Mouse (Mus musculus) cortical plate, adult 2 months (tissue): ENCODE measurements around the gene Tomm40l.
"Not testable (repeated sequence)": the region's sequence is repeated elsewhere in the genome, so short reads cannot be mapped to it uniquely, and the experiment has no call there.

Experiments
- CTCF ChIP-seq: fragments of 200-500 bp; IDR thresholded peaks from 2 replicates; pipeline ENCODE4 v1.5.1; 2011; ENCODE audit warnings: mild to moderate bottlenecking, control low read depth, low read length; ENCODE audit not compliant: insufficient read depth; ENCODE audit errors: extremely low read depth
- POLR2A ChIP-seq: fragments of 200-500 bp; IDR thresholded peaks from 2 replicates; pipeline ENCODE4 v1.6.1; 2011; ENCODE audit warnings: mild to moderate bottlenecking, low read length, control low read depth; ENCODE audit not compliant: insufficient read depth; ENCODE audit errors: extremely low read depth

- TF ChIP-seq POLR2A, CTCF: not testable (repeated sequence)
These were observed 19.6 kb upstream of the Tomm40l start for GRCm38 (mm10) chr1:171241952-171242351.
